Mouse (Mus musculus) myocyte (in vitro differentiated cells): ENCODE data around the gene Tada2a.

ENCODE experiments used
- MYOG ChIP-seq, 3 experiments: IDR thresholded peaks; one replicate each; pipeline ENCODE4 v1.6.1; 2011; ENCODE audit warnings: control low read depth in 2 of 3, low read depth in 2 of 3, mild to moderate bottlenecking in 2 of 3; ENCODE audit not compliant: insufficient read length in 2 of 3, control insufficient read depth in 1 of 3, insufficient read depth in 1 of 3
- TCF12 ChIP-seq: IDR thresholded peaks from one replicate; pipeline ENCODE4 v1.6.1; 2011; ENCODE audit warnings: mild to moderate bottlenecking, control low read depth; ENCODE audit not compliant: poor library complexity, insufficient read depth, severe bottlenecking

DNA sequence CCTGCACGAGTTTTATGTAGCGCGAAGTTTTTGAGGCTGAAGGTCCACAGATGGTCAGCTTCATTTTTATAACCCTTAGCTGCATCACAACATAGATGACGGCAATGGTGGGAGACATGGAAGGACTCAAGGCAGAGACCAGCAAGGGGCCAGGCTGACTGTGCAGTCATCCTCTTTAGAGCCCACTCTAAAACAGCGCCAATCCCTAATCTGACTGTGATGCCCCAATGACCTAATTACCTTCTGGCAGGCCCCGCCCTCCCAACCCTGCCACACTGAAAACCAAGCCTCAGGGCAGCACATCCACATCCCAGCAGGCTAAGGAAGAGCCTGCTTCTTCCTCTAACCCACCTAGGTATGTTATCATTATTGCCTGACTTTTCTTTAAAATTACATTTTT, 68.8 kb downstream of the Tada2a start:
- TF ChIP-seq TCF12 (no peak), MYOG (IDR thresholded peaks at IDR 0.05; ENCODE audit: control insufficient read depth in 1 of 3, insufficient read depth in 1 of 3, insufficient read length in 2 of 3, low read depth in 2 of 3) (no peak)
